Comparison of ENCODE assay signal across 22 mouse cellular contexts in genomic region chr6:142909771-142910105, GRCm38 (mm10). TPM values are rescaled to one million over a fixed set of nuclear protein-coding genes. Genes with fewer than 3 reads are reported as not detected.
DNase-seq lines count a peak whose midpoint lies in the region; ATAC-seq lines count a peak whose summit lies in the region.
"Had no signal": no experiment of that assay in that cellular context is flagged by ENCODE, and none has a peak within 500 bp of the region (broad histone marks: within the 10 kb centered on the region; RNA-seq: fewer than 3 reads in every experiment).

No protein-coding gene starts in this region.

- H3K9ac ChIP-seq in heart, embryonic 15.5 days, result no peak overlapping the region
- H3K9ac ChIP-seq: limb, embryonic 15.5 days; liver, postnatal 0 days; midbrain, embryonic 13.5 days; neural tube, embryonic 13.5 days had no signal

- H3K36me3 ChIP-seq in heart, embryonic 15.5 days, result no peaks in the 10 kb centered on the region
- no peaks in the 10 kb centered on the region for H3K36me3 ChIP-seq in macrophage (ENCODE audit: inconsistent target)
- H3K36me3 ChIP-seq: limb, embryonic 10.5 days; limb, embryonic 15.5 days had no signal

- 73% methylated on average over 3 of the region's 3 CpGs for WGBS in heart, embryonic 15.5 days
- WGBS in macrophage (ENCODE audit: missing documents), result 95% methylated on average over 3 of the region's 3 CpGs

- H3K27ac ChIP-seq in heart, embryonic 15.5 days, result 0 out of 2 replicates have a peak overlapping the region, but pooled peaks have one; percentile 34
- peak overlapping the region; percentile 54 for H3K27ac ChIP-seq in macrophage
- H3K27ac ChIP-seq: limb, embryonic 10.5 days; limb, embryonic 15.5 days; midbrain, embryonic 13.5 days; neural tube, embryonic 13.5 days had no signal

- no peaks in the 10 kb centered on the region for H3K27me3 ChIP-seq in heart, embryonic 15.5 days
- H3K27me3 ChIP-seq: limb, embryonic 15.5 days; midbrain, embryonic 13.5 days; neural tube, embryonic 13.5 days had no signal

- no peaks in the 10 kb centered on the region; the same call in 1 of the 2 replicates for H3K4me1 ChIP-seq in heart, embryonic 15.5 days (replicated peaks)
- H3K4me1 ChIP-seq: limb, embryonic 10.5 days; limb, embryonic 15.5 days had no signal

- ATAC-seq in heart, embryonic 15.5 days (replicated peaks; ENCODE audit: insufficient number of reproducible peaks, insufficient read depth, low FRiP score, low read depth), result no peak
- ATAC-seq: hindbrain, embryonic 16.5 days; lung, postnatal 0 days; midbrain, embryonic 13.5 days had no signal

- no peaks in the 10 kb centered on the region for H3K79me2 ChIP-seq in macrophage (ENCODE audit: inconsistent target)

- DNase-seq in heart, adult 18-20 months, result no peak
- DNase-seq in kidney, adult 9 months, result peak; percentile 71
- no peak for DNase-seq in kidney, postnatal 4 days
- DNase-seq in thymus, postnatal 25 days, result peak; percentile 37
- no peak for DNase-seq in thymus, postnatal 10 days (ENCODE audit: low spot score in 2 of 2)
- no peak for DNase-seq in adrenal gland, postnatal 4 days (ENCODE audit: low spot score in 2 of 2)
- DNase-seq: adrenal gland, postnatal 25 days; cerebellum, adult 18-20 months; cerebellum, postnatal 10 days; gastrocnemius, postnatal 10 days; layer of hippocampus, adult 9-11 months; liver, postnatal 0 days; lung, postnatal 4 days had no signal

- no peak overlapping the region for H3K4me2 ChIP-seq in heart, embryonic 15.5 days
- H3K4me2 ChIP-seq: limb, embryonic 15.5 days; midbrain, embryonic 13.5 days; neural tube, embryonic 13.5 days had no signal

- H3K9me3 ChIP-seq in heart, embryonic 15.5 days (replicated peaks), result no peaks in the 10 kb centered on the region
- H3K9me3 ChIP-seq: limb, embryonic 10.5 days; limb, embryonic 15.5 days; midbrain, embryonic 13.5 days; neural tube, embryonic 13.5 days had no signal

- H3K4me3 ChIP-seq in heart, embryonic 15.5 days, result no peak overlapping the region
- H3K4me3 ChIP-seq in macrophage (ENCODE audit: inconsistent target), result no peak overlapping the region
- H3K4me3 ChIP-seq: erythroblast, embryonic 14.5 days; limb, embryonic 10.5 days; limb, embryonic 15.5 days; midbrain, embryonic 13.5 days; neural tube, embryonic 13.5 days had no signal

RNA-seq across cellular contexts. Expression of gene St8sia1, which starts 54.5 kb away (rescaled TPM):
- polyA plus RNA-seq in heart, embryonic 15.5 days (2015; fragmentation: Nextera tagmentation; extraction: Ambion mirVana), result 0.88 and 1.3 TPM in 2 replicates
- total RNA-seq in heart, adult 18-20 months (2021), result under 1 TPM; 0.10 to 0.57 TPM
- total RNA-seq in macrophage (2018; cell fraction: chromatin; rRNA removed), result under 1 TPM in 12 of 26 experiments, not detected in 14; 0.07 to 0.69 (median 0.16) TPM
- 1 to 10 TPM in 1 of 26 experiments, under 1 TPM in 24, not detected in 1; 0.04 to 1.1 (median 0.14) TPM for total RNA-seq in macrophage (2018; cell fraction: cytosol; rRNA removed)
- under 1 TPM; 0.06 to 1.00 (median 0.24) TPM for total RNA-seq in macrophage (2018; cell fraction: nucleus; rRNA removed)
- polyA plus RNA-seq in macrophage (2018), result 0.02 to 0.13 TPM (median 0.11 TPM) in 3 replicates
- 1 to 10 TPM; 4.3 to 5.3 TPM for total RNA-seq in adrenal gland, postnatal 4 days (2021)
- polyA plus RNA-seq: erythroblast, embryonic 14.5 days had no signal

Comparison
In these comparisons a context has a peak if more than half of its experiments do, and no peak if none do; other contexts are left out.
1. DNase-seq: peak in kidney, adult 9 months (single experiment) and thymus, postnatal 25 days (single experiment); none in heart, adult 18-20 months (0 of 2), kidney, postnatal 4 days (0 of 2), thymus, postnatal 10 days (0 of 2) and adrenal gland, postnatal 4 days (0 of 2).